In genomic region chr12:80453506-80453905, GRCm38 (mm10) we compare ENCODE assay signal across 16 mouse cellular contexts.
"Had no signal": no experiment of that assay in that cellular context is flagged by ENCODE, and none has a peak within 500 bp of the region (broad histone marks: within the 10 kb centered on the region; RNA-seq: fewer than 3 reads in every experiment).

No protein-coding gene starts in this region.

- H3K9me3 ChIP-seq: neural tube, embryonic 13.5 days; neural tube, embryonic 15.5 days; stomach, embryonic 15.5 days had no signal

- H3K36me3 ChIP-seq: neural tube, embryonic 13.5 days; neural tube, embryonic 15.5 days; stomach, embryonic 15.5 days had no signal

- DNase-seq: retina, postnatal 1 day; right cerebral cortex, adult 18-20 months; right cerebral cortex, postnatal 14 days; right cerebral cortex, postnatal 25 days; right cerebral cortex, postnatal 4 days; spleen, adult 18-20 months; thymus, adult 18-20 months; thymus, adult 2 months; thymus, postnatal 14 days; thymus, postnatal 25 days; thymus, postnatal 36 days; thymus, postnatal 4 days had no signal

- H3K27ac ChIP-seq: neural tube, embryonic 13.5 days; neural tube, embryonic 15.5 days; stomach, embryonic 15.5 days; stomach, postnatal 0 days had no signal

- H3K4me1 ChIP-seq: neural tube, embryonic 13.5 days; neural tube, embryonic 15.5 days; stomach, embryonic 15.5 days had no signal

- H3K4me3 ChIP-seq: neural tube, embryonic 13.5 days; neural tube, embryonic 15.5 days; stomach, embryonic 15.5 days had no signal

- H3K9ac ChIP-seq: neural tube, embryonic 13.5 days; neural tube, embryonic 15.5 days; stomach, embryonic 15.5 days had no signal

- H3K27me3 ChIP-seq: neural tube, embryonic 13.5 days; neural tube, embryonic 15.5 days; stomach, embryonic 15.5 days had no signal

- H3K4me2 ChIP-seq: neural tube, embryonic 13.5 days; neural tube, embryonic 15.5 days; stomach, embryonic 15.5 days had no signal
